In the genomic region with DNA sequence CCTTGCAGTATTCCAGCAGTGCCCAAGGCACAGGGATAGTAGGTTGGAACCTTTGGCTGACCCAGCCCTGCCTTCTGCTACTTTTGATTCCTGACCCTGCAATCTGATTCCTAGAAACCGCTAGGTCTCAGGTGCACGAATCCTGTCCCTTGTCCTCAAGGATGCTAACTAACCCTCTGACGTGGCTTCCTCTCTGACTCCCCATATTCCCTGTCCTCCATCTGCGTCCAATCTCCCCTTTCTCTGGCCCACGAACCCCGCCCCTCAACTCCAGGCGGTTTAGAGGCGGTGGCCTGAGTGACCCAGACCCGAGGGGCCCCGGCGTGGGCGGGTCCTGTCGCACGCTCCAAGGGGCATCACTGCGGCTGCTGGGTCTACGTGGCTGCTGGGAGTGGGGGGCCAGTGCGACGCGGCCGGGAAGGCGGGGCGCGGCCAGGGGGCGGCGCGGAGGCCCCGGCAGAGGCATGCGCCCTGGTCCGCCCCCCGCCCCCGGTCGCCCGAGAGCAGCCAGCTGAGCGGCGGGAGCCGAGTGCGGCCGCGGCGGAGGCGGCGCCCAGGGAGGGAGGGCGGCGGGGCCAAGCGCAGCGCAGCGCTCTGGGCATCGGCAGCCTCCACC, we compare ENCODE assay signal across 8 mouse cellular contexts. TPM values are rescaled to one million over a fixed set of nuclear protein-coding genes. Genes with fewer than 3 reads are reported as not detected.
DNase-seq lines count a peak whose midpoint lies in the region; ATAC-seq and TF ChIP-seq lines count a peak whose summit lies in the region.

Gene Gpr153, plus strand, starts transcription at position 612 of the 616 bp plus-strand sequence.

- under 1% methylated on average over 29 of the region's 48 CpGs for WGBS in hindbrain, embryonic 15.5 days
- WGBS in liver, adult 2 months: 5% methylated on average over 47 of the region's 48 CpGs
- WGBS in neural tube, embryonic 12.5 days: under 1% methylated on average over 40 of the region's 48 CpGs

- intact Hi-C loops in gastrocnemius, adult 2 months (cut with DNase I): loop anchor here (2.0 kb wide), 1 partner anchor 59 kb away; no protein-coding TSS in a partner anchor

- TF ChIP-seq CTCF in brain, embryonic 14.5 days (IDR thresholded peaks at IDR 0.05; ENCODE audit: borderline replicate concordance, extremely low read depth, insufficient read depth, insufficient read length): no peak
- no peak for TF ChIP-seq CTCF in gastrocnemius, adult 2 months (IDR thresholded peaks at IDR 0.05)
- no peak for TF ChIP-seq CTCF in liver, adult 2 months (IDR thresholded peaks at IDR 0.05; ENCODE audit: low read depth, low read length)

- H3K36me3 ChIP-seq in hindbrain, embryonic 15.5 days: 0 out of 2 replicates have a peak, but pooled peaks cover 3% of the 10 kb centered on the region
- no peaks in the 10 kb centered on the region for H3K36me3 ChIP-seq in liver, adult 2 months (ENCODE audit: control insufficient read depth, insufficient read depth, low read length)
- no peaks in the 10 kb centered on the region; the same call in 1 of the 2 replicates for H3K36me3 ChIP-seq in neural tube, embryonic 12.5 days

- peak within 1 kb of the TSS; percentile 92 for H3K4me2 ChIP-seq in hindbrain, embryonic 15.5 days
- peak within 1 kb of the TSS; percentile 95 for H3K4me2 ChIP-seq in neural tube, embryonic 12.5 days (replicated peaks)

- H3K79me2 ChIP-seq in liver, adult 2 months (ENCODE audit: control insufficient read depth, insufficient read depth, low read length): no peaks in the 10 kb centered on the region

- H3K27ac ChIP-seq in gastrocnemius, adult 2 months: peak within 1 kb of the TSS; percentile 86
- H3K27ac ChIP-seq in hindbrain, embryonic 15.5 days (replicated peaks): peak within 1 kb of the TSS; percentile 80
- H3K27ac ChIP-seq in liver, adult 2 months (replicated peaks; ENCODE audit: insufficient read depth, low read depth, low read length): no peak within 1 kb of the TSS
- peak within 1 kb of the TSS; percentile 42 for H3K27ac ChIP-seq in neural tube, embryonic 12.5 days

- DNase-seq in layer of hippocampus, postnatal 10 days (ENCODE audit: low spot score in 2 of 2): peak; percentile 41 to 70
- no peak for DNase-seq in layer of hippocampus, adult 8-10 months (ENCODE audit: low spot score in 2 of 2)
- peak; percentile 54 for DNase-seq in brain, embryonic 14.5 days (ENCODE audit: low read depth)
- peak; percentile 83 for DNase-seq in gastrocnemius, adult 2 months
- no peak for DNase-seq in liver, adult 2 months (ENCODE audit: extremely low read depth, low read depth, low spot score)
- DNase-seq in layer of hippocampus, postnatal 14 days (ENCODE audit: low spot score in 2 of 2): no peak

- H3K4me3 ChIP-seq in gastrocnemius, adult 2 months: peak within 1 kb of the TSS; percentile 79
- peak within 1 kb of the TSS; percentile 66 for H3K4me3 ChIP-seq in hindbrain, embryonic 15.5 days
- H3K4me3 ChIP-seq in liver, adult 2 months (ENCODE audit: insufficient read depth, low read depth, low read length): peak within 1 kb of the TSS; percentile 37; the same call in 1 of the 2 replicates
- H3K4me3 ChIP-seq in neural tube, embryonic 12.5 days: peak within 1 kb of the TSS; percentile 56

- peaks cover 26% of the 10 kb centered on the region for H3K27me3 ChIP-seq in hindbrain, embryonic 15.5 days
- H3K27me3 ChIP-seq in liver, adult 2 months (ENCODE audit: control insufficient read depth, insufficient read depth, low read length): no peaks in the 10 kb centered on the region
- H3K27me3 ChIP-seq in neural tube, embryonic 12.5 days (replicated peaks): peaks cover 53% of the 10 kb centered on the region

- peak; percentile 66 for ATAC-seq in hindbrain, embryonic 15.5 days (ENCODE audit: low FRiP score, low read depth)
- ATAC-seq in neural tube, embryonic 12.5 days (ENCODE audit: low FRiP score, low read depth): peak; percentile 51

- no peak for TF ChIP-seq POLR2A in brain, embryonic 14.5 days (IDR thresholded peaks at IDR 0.05; ENCODE audit: borderline replicate concordance, extremely low read depth, insufficient read depth, insufficient read length, poor library complexity, severe bottlenecking)
- TF ChIP-seq POLR2A in liver, adult 2 months (IDR thresholded peaks at IDR 0.05; ENCODE audit: extremely low read depth, insufficient read depth, low read length): no peak

- H3K9me3 ChIP-seq in hindbrain, embryonic 15.5 days: no peaks in the 10 kb centered on the region
- no peaks in the 10 kb centered on the region for H3K9me3 ChIP-seq in neural tube, embryonic 12.5 days

- H3K4me1 ChIP-seq in hindbrain, embryonic 15.5 days (replicated peaks): peaks cover 51% of the 10 kb centered on the region
- H3K4me1 ChIP-seq in liver, adult 2 months (ENCODE audit: control insufficient read depth, insufficient read depth, low read length): no peaks in the 10 kb centered on the region
- H3K4me1 ChIP-seq in neural tube, embryonic 12.5 days: peaks cover 32% of the 10 kb centered on the region

- H3K9ac ChIP-seq in hindbrain, embryonic 15.5 days: peak within 1 kb of the TSS; percentile 80
- peak within 1 kb of the TSS; percentile 30 for H3K9ac ChIP-seq in liver, adult 2 months (ENCODE audit: low read depth, low read length)
- peak within 1 kb of the TSS; percentile 75 for H3K9ac ChIP-seq in neural tube, embryonic 12.5 days

RNA-seq across cellular contexts. Expression of gene Gpr153, which starts in this region (rescaled TPM):
- total RNA-seq in layer of hippocampus, postnatal 10 days (2021): 10 to 100 TPM; 21.4 to 23.1 TPM
- 1 to 10 TPM; 5.9 to 7.2 (median 6.6) TPM for total RNA-seq in layer of hippocampus, adult 8-10 months (2022)
- polyA plus RNA-seq in brain, embryonic 14.5 days (2012; rRNA removed): 31.2 and 44.3 TPM in 2 replicates
- total RNA-seq in gastrocnemius, adult 2 months (2021): 1 to 10 TPM; 3.4 to 7.3 TPM
- 18.4 and 21.7 TPM in 2 replicates for polyA plus RNA-seq in hindbrain, embryonic 15.5 days (2015; fragmentation: Nextera tagmentation; extraction: Ambion mirVana)
- total RNA-seq in liver, adult 2 months (2014; rRNA removed): 0.46 and 0.54 TPM in 2 replicates
- polyA plus RNA-seq in liver, adult 2 months (2012; rRNA removed): 0.98 and 1.1 TPM in 2 replicates
- polyA plus RNA-seq in neural tube, embryonic 12.5 days (2016; fragmentation: Nextera tagmentation; extraction: Ambion mirVana): 13.9 and 15.5 TPM in 2 replicates
- 10 to 100 TPM in 1 of 2 experiments, 1 to 10 TPM in 1; 8.9 to 14.4 TPM for total RNA-seq in layer of hippocampus, postnatal 14 days (2021)

Comparison
In these comparisons a context has a peak if more than half of its experiments do, and no peak if none do; other contexts are left out.
1. DNase-seq: peak in layer of hippocampus, postnatal 10 days (2 of 2), brain, embryonic 14.5 days (single experiment) and gastrocnemius, adult 2 months (single experiment); none in layer of hippocampus, adult 8-10 months (0 of 2), liver, adult 2 months (single experiment) and layer of hippocampus, postnatal 14 days (0 of 2).
2. H3K9ac ChIP-seq: peak in every context shown above with its lines; median percentile 80 in hindbrain, embryonic 15.5 days; 75 in neural tube, embryonic 12.5 days; 30 in liver, adult 2 months.
3. Peak in every context shown above with its lines, with median percentiles within 50 percentile points of each other: H3K4me3 ChIP-seq.